Mouse (Mus musculus): ENCODE data around the gene Osbpl3. TPM values are rescaled to one million over a fixed set of nuclear protein-coding genes. Genes with fewer than 3 reads are reported as not detected.

Osbpl3 gene
- total and polyA plus RNA-seq, 3 experiments = 12.8 to 26.5 (median 25.4) TPM

DNA sequence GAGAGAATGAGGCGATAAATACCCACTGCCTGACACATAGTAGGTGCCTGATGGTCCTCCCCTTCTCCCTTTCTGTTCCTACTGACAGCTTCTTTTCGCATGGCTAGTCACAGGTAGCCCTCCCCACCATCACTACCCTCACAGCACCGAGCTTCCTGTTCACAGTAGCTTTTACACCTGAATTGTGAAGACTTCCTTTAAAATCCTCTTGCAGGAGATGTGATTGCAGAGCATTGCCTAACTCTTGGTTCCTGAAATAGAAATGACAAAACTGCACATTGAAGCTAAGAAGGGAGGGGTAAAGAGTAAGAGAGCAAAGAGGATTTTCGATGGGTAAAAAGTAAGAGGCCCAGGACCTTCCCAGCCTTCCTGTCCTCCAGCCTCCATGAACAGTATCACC lies 211.0 kb downstream of the Osbpl3 start:
- H3K9ac ChIP-seq (ENCODE audit: low read depth, low read length) = no peak overlapping the region
- intact Hi-C loops (cut with DNase I) = no loop called here
- no peak for DNase-seq
- no peaks in the 10 kb centered on the region for H3K4me1 ChIP-seq (ENCODE audit: control insufficient read depth, insufficient read depth, low read length)
- H3K36me3 ChIP-seq (ENCODE audit: control insufficient read depth, insufficient read depth, low read length) = no peaks in the 10 kb centered on the region
- no peak for TF ChIP-seq EP300 (IDR thresholded peaks at IDR 0.05; ENCODE audit: insufficient read depth, low read depth, low read length)
- no peak for TF ChIP-seq CTCF (IDR thresholded peaks at IDR 0.05)
- no peak overlapping the region for H3K27ac ChIP-seq
- no peaks in the 10 kb centered on the region for H3K27me3 ChIP-seq (ENCODE audit: control insufficient read depth, insufficient read depth, low read length)
- H3K79me2 ChIP-seq (replicated peaks; ENCODE audit: control insufficient read depth, insufficient read depth, low read length) = no peaks in the 10 kb centered on the region
- no peak overlapping the region for H3K4me3 ChIP-seq
- 73% methylated on average over 4 of the region's 4 CpGs for WGBS

DNA sequence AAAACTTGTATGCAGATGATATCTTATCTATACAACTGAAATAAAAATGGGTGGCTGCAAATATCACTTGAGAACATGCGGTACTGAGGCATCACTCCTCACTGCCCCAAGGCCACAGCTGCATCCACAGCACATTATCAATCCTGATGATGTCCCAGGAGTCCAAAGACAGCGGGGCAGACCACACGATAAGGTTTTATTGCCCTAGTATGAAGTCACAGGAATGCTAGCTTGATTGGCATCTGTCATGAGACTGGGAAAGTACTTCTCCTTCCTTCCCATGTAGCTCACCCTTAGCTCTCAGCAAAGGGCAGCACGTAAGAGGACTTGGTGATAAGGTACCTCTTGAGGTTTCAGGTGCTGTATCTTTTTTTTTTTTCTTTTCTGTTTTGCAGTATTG lies 211.9 kb downstream of the Osbpl3 start:
- intact Hi-C loops (cut with DNase I) = no loop called here
- Histone ChIP-seq H3K4me1 (ENCODE audit: control insufficient read depth, insufficient read depth, low read length) (no peaks in the 10 kb centered on the region), H3K9ac (ENCODE audit: low read depth, low read length) (no peak overlapping the region), H3K27ac (no peak overlapping the region), H3K79me2 (replicated peaks; ENCODE audit: control insufficient read depth, insufficient read depth, low read length) (no peaks in the 10 kb centered on the region), H3K27me3 (ENCODE audit: control insufficient read depth, insufficient read depth, low read length) (no peaks in the 10 kb centered on the region), H3K36me3 (ENCODE audit: control insufficient read depth, insufficient read depth, low read length) (no peaks in the 10 kb centered on the region), H3K4me3 (no peak overlapping the region)
- 70% methylated on average over 4 of the region's 4 CpGs for WGBS
- TF ChIP-seq EP300 (IDR thresholded peaks at IDR 0.05; ENCODE audit: insufficient read depth, low read depth, low read length) (no peak), CTCF (IDR thresholded peaks at IDR 0.05) (no peak), POLR2A (IDR thresholded peaks at IDR 0.05; ENCODE audit: insufficient read depth, low read depth, low read length) (no peak)
- no peak for DNase-seq

Other genes with a start within 250 kb of the Osbpl3 start
- under 1 TPM; 0.29 to 0.32 TPM for gene Gsdme, start 192.3 kb downstream of the Osbpl3 start, total RNA-seq (2021)
- 0.41 and 0.56 TPM in 2 replicates for gene Gsdme, start 192.3 kb downstream of the Osbpl3 start, polyA plus RNA-seq (2012; rRNA removed)
- 100 to 1,000 TPM; 153 to 156 TPM for gene Cycs, start 110.3 kb upstream of the Osbpl3 start, total RNA-seq (2021)
- 29.6 and 71.5 TPM in 2 replicates for gene Cycs, start 110.3 kb upstream of the Osbpl3 start, polyA plus RNA-seq (2012; rRNA removed)
- under 1 TPM; 0.20 to 0.29 TPM for gene 4921507P07Rik, start 140.4 kb upstream of the Osbpl3 start, total RNA-seq (2021)
- 0.29 and 0.41 TPM in 2 replicates for gene 4921507P07Rik, start 140.4 kb upstream of the Osbpl3 start, polyA plus RNA-seq (2012; rRNA removed)
- not detected for gene Npvf, start 198.2 kb upstream of the Osbpl3 start, total RNA-seq (2021)
- not detected in 2 replicates for gene Npvf, start 198.2 kb upstream of the Osbpl3 start, polyA plus RNA-seq (2012; rRNA removed)